Mouse (Mus musculus) layer of hippocampus, postnatal 36 days (tissue): Measurements from ENCODE around the gene Serpina3j. TPM values are rescaled to one million over a fixed set of nuclear protein-coding genes. Genes with fewer than 3 reads are reported as not detected.
"Not testable (repeated sequence)": the region's sequence is repeated elsewhere in the genome, so short reads cannot be mapped to it uniquely, and the experiment has no call there.

Experiments used
- DNase-seq, 2 experiments: peaks; one replicate each; pipeline ENCODE4 v3.0.0; 2022
- total RNA-seq, 2 experiments: library from RNA; stranded (reverse); gene quantifications; 2 replicates each; pipeline ENCODE4 v1.2.3; 2021

The Serpina3j gene
- total RNA-seq: not detected

- DNase-seq: no peak
Measured at GRCm38 (mm10) chr12:104314253-104314652, at the start of gene Serpina3j. Serpina3j (plus strand) TSS chr12:104314553.

GRCm38 (mm10) chr12:104266374-104266773, 48.0 kb upstream of the Serpina3j start:
- DNase-seq: no peak

DNA sequence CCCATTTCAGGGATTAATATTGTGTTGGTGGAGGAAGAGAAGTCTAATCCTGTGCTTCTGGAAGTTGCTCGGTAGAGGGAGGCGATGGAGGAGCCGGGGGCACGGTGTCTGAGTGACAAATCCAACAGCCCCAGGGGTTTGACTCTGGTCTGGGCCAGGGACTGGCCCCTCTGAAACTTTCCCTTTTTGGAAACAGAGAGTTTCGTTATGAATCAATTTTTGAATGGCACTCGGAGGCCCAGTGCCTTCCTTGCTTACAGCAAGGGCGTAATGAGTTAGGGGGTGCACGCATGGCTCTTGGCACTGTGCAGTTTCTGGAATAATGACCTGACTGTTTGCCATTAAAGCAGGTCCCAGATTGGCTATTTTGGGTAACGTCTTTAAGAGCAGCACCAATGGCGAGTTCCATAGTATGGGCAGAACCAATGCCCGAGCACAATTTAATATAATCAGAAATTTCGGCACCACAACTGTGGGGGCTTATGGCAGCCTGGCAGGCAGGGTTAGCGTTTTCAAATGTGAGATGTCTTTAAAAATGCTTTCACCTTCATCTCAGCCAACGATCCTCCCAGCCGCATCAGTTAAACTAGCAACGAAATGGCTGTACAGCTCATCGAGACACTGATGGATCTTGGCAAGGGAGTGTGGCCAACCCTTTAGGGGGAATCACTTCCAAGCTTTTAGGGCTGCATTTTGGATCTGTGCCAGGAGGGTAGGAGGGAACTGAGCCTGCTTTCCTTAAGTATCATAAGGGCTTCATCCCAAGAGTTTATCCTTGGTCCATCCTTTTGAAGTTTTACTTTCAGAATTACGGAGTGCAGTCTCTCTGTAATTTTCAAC, 35.9 kb upstream of the Serpina3j start:
- no peak for DNase-seq

DNA sequence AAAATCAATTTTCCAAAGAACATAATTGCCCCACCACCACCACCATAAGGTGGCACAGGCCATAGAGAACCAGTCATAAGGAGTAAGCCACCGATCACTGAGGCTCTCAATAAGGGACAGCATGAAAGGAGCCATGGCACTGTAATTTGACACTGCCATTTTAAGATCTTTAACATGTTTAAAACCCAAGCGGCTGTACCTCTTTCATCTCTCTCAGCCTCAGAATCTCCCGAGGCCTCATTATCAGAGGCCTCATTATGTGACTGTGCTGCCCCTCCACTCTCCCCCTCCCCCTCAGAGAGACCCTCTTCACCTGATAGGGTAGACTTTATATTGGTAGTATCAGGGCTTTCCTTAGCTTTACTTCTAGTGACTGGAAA, 35.3 kb upstream of the Serpina3j start:
- DNase-seq: no peak

DNA sequence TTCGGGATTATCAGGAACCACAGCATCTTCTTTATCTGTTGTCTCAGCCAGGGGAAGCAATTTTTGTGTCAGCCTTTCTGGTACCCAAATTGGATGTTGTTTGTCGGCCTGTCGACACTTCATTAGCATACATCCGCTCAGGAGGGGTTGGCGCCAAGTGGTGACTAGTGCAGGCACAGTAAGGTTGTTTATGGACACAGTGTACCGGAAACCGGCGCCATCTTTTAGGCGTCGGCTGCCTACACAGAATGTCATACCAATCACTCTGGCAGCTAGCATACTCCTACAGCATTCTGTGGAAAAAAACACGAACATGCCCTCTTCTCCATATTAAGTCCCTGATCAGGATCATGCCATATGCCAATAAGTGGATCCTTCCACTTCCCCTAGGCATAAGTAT, 31.0 kb upstream of the Serpina3j start:
- DNase-seq: peak in 1 of 2 experiments; percentile 16

DNA sequence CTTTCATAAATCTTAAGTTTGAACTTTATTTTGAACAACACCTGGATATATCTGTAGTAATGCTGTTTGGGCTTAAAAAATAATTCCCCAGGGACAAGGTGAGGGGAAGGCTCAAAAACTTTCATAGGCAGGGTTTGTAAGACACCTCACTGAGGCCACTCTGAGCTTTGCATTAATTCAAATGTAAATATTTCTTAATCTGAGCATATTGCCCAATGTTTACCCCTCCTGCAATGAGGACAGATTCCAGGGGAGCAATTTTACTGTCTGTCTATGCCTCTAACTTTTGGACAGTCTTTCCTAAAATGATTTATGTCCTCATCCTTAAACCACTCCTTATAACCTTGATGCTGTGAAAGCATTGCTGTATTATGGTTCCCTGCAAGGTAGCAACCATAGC, 26.0 kb upstream of the Serpina3j start:
- no peak for DNase-seq

- DNase-seq: no peak
Measured at GRCm38 (mm10) chr12:104289872-104290271, 24.5 kb upstream of the Serpina3j start.

- no peak for DNase-seq
Measured at GRCm38 (mm10) chr12:104293963-104294362, 20.4 kb upstream of the Serpina3j start.

DNA sequence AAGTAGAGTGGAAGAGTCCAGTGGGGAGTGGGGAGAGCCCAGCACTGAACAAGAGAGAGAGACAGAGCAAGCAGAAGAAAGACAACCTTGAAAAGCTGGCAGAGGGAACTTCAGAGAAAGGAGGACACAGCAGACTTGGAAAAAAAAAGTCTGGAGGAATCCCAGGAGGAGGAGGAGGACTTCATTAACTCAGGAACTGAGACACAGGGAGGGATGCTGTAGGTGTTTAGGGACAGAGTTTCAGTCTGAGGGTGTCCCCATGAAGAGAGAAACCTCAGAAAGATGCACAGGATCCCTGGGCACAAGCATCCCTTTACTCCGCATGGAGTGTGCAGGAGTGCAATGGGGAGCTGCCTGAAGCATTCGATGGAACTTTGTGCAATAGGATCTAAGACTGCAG, 16.3 kb upstream of the Serpina3j start:
- no peak for DNase-seq

DNA sequence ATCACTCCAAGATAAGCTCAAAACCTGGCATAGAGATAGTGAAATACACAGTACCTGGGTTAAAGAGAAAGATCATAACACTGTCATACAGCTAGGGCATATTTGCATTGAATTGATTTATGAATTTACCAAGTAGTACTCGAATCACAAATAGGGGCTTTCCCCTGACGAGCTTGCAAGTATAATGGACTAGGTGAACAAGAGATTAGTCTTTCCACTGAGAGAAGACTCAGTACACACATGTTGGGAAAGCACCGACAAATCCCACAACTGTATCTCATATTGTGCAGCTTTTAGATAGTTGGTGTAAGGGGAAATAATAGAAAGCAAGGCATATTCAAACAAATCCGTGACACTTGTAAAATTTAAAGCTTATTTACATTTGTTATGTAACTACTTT, 8.4 kb upstream of the Serpina3j start:
- no peak for DNase-seq

DNA sequence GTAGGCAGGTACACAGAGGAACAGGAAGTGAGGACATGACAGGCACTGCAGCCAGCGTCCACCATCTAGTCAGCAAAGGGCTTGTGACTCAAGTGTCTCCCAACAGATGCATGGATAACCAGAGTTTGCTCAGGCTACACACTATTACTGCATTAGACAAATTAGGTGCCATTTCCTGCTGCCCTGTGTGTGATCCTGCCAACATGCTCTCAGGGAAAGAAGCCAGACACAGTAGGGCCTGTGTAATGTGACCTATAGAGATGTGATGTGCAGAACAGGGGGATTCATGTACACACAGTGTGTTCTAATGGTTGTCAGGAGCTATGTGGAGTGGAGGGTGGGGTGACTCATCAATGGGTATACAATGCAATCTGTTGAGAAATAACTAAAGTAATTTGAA, 8.1 kb downstream of the Serpina3j start:
- no peak for DNase-seq

- no peak for DNase-seq
Measured at GRCm38 (mm10) chr12:104331701-104332100, 17.3 kb downstream of the Serpina3j start.

- not testable (repeated sequence) for DNase-seq
Measured at GRCm38 (mm10) chr12:104336873-104337272, 22.5 kb downstream of the Serpina3j start.

DNA sequence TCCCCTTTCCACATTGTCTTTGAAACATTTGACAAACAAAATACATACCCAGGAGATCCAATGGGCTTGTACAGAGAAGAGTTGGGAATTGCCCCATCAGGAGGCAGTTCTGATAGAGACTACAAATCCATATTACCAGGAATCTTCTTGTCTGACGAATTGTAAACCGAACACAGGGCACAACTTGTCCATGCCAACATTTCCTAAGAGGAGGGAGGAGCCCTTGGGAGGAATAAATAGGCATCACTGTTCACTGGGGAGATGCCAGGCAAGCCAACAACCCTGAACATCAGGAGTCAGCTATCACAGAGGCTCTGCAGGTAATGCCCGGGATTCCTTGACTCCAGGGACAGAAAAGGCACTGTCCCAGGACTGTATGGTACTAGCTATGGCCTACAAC, 23.9 kb downstream of the Serpina3j start, which contains the start of the genes Serpina3k and Serpina3m:
TSS of gene Serpina3k (plus strand) at position 261 of the 400 bp plus-strand sequence.
TSS of gene Serpina3m (plus strand) at position 261 of the 400 bp plus-strand sequence.
- DNase-seq: not testable (repeated sequence)

DNA sequence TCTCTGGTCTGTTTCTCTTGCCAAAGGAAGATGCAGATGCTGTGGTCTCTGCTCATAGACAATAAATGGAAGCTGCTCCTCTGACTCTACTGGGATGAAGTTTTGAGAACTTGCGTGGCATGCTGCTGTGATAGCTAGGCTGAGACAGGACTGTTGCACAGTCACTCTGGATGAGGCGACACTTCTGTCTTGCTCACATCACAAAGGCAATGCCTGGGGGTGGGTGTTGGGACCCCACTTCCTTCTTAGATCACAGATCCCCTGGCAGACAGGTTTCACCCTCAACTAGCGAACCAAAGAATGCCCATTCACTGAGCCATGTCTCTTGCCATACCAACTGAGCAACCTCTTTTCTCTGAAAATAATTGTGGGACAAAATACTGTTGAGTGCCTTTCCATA, 24.4 kb downstream of the Serpina3j start:
- no peak for DNase-seq

GRCm38 (mm10) chr12:104342489-104342888, 28.1 kb downstream of the Serpina3j start:
- DNase-seq: not testable (repeated sequence)

DNA sequence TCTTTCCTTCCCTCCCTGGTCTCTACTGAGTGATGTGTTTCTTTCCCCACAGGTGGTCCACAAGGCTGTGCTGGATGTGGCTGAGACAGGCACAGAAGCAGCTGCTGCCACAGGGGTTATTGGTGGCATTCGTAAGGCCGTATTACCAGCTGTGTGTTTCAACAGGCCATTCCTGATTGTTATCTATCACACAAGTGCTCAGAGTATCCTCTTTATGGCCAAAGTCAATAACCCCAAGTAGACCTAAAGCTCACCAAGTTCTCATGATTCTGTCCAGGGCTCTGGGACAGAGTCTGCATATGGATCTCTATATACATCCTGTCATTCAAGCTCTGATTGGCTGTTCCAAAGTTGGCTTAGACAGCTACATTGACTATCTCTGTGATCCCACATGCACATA, 30.8 kb downstream of the Serpina3j start:
- DNase-seq: no peak

GRCm38 (mm10) chr12:104345707-104346106, 31.4 kb downstream of the Serpina3j start:
- DNase-seq: no peak

DNA sequence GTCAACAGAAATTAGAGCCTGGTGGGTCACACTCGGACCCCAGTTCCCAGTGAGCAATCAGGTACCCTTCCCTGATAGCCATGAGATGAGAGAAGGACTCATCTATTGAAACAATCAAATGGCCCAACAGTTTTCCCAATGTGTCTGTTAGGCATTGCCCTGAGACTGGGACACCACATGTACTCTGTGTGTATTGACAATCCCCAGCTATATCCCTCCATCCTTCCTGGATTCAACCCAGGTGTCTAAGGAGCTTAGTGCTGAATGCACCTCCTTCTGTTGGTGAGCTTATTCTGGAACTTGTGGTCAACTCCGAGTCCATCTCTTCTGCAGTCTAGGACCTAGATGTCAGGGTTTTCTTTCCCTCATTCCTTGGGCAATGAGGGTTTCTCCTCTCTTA, 32.7 kb downstream of the Serpina3j start:
- DNase-seq: no peak

- DNase-seq: peak; percentile 28 to 47
Measured at GRCm38 (mm10) chr12:104351812-104352211, 37.5 kb downstream of the Serpina3j start.

DNA sequence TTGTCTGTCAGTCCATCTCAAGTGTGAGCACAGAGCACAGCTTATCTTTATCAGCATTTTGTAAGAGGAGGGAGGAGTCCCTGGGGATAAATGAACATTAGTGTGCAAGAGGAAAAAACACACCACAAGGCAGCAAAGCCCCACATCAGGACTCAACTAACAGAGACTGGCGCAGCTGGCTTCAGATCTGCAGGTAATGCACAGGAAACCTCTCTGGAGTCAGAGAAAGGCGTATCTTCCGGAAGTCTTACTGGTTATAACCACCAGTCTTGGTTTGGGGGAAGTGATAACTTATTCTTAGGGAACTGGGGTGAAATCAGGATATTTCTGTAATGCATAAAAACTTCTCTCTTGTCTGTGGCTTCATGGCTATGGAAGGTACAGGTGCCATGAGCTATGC, 41.7 kb downstream of the Serpina3j start:
- DNase-seq: no peak

DNA sequence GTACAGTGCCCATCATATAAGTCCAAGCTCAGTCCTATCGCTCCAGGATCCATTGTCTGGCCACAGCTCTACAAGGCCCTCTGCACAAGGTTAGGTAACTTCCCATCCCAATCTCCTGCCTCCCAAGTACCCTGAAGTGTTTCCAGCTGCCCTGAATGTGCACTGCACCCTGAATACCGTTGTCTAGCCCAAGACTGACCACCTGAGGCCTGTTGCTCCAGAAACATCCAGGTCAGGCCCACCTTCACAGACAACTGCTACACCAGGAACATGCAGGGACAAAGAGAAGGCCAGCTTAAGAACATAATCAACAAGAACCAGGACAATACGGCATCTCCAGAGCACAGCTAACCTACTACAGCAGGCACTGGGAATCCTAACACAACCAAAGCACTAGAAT, 55.6 kb downstream of the Serpina3j start:
- no peak for DNase-seq
